ENCODE assay signal across 26 mouse cellular contexts in genomic region chr11:26128385-26128784, GRCm38 (mm10).
DNase-seq lines count a peak whose midpoint lies in the region; ATAC-seq and TF ChIP-seq lines count a peak whose summit lies in the region.
"Had no signal": no experiment of that assay in that cellular context is flagged by ENCODE, and none has a peak within 500 bp of the region (broad histone marks: within the 10 kb centered on the region; RNA-seq: fewer than 3 reads in every experiment).

No protein-coding gene starts in this region.

- ATAC-seq in kidney, postnatal 0 days (replicated peaks; ENCODE audit: low FRiP score, low read depth), result no peak
- ATAC-seq in hematopoietic stem cell, adult 5-6 weeks (replicated peaks in 1 of 2; ENCODE audit: insufficient read depth in 1 of 2, low FRiP score in 2 of 2, low TSS enrichment in 1 of 2, low read depth in 1 of 2, poor library complexity in 2 of 2, severe bottlenecking in 2 of 2), result peak; percentile 59 to 65
- ATAC-seq in megakaryocyte progenitor cell, adult 5-6 weeks (replicated peaks; ENCODE audit: poor library complexity), result peak; percentile 69
- no peak for ATAC-seq in hindbrain, embryonic 12.5 days (ENCODE audit: low FRiP score)
- ATAC-seq: CD4-positive, CD25-positive, alpha-beta regulatory T cell, adult 4 months; forebrain, embryonic 14.5 days; hindbrain, postnatal 0 days; liver, postnatal 0 days; midbrain, embryonic 16.5 days had no signal

- DNase-seq in kidney, postnatal 0 days (ENCODE audit: low spot score), result peak; percentile 8
- DNase-seq in kidney, postnatal 10 days, result no peak
- peak; percentile 34 for DNase-seq in ES-E14 (ENCODE audit: low read depth, low spot score)
- DNase-seq in layer of hippocampus, postnatal 25 days (ENCODE audit: extremely low spot score in 1 of 2, low spot score in 1 of 2), result no peak
- no peak for DNase-seq in adrenal gland, adult 2 months
- DNase-seq: adrenal gland, adult 8-10 months; cerebellum, adult 2 months; cerebellum, postnatal 25 days; gastrocnemius, postnatal 25 days; kidney, adult 18-20 months; layer of hippocampus, postnatal 36 days; liver, postnatal 0 days; thymus, postnatal 36 days had no signal

- H3K27ac ChIP-seq in kidney, postnatal 0 days, result no peak overlapping the region
- peak overlapping the region; percentile 91; the same call in 1 of the 2 replicates for H3K27ac ChIP-seq in ES-E14 (ENCODE audit: insufficient read depth, low read depth, low read length, poor library complexity, severe bottlenecking)
- no peak overlapping the region for H3K27ac ChIP-seq in hindbrain, embryonic 12.5 days
- H3K27ac ChIP-seq: embryonic facial prominence, embryonic 15.5 days; hindbrain, embryonic 10.5 days; hindbrain, postnatal 0 days; limb, embryonic 12.5 days; neural tube, embryonic 15.5 days; stomach, embryonic 15.5 days had no signal

- H3K27me3 ChIP-seq in kidney, postnatal 0 days (ENCODE audit: insufficient read depth, low read length), result no peaks in the 10 kb centered on the region
- H3K27me3 ChIP-seq in hindbrain, embryonic 12.5 days, result no peaks in the 10 kb centered on the region
- H3K27me3 ChIP-seq: embryonic facial prominence, embryonic 15.5 days; limb, embryonic 12.5 days; neural tube, embryonic 15.5 days; stomach, embryonic 15.5 days had no signal

- no peaks in the 10 kb centered on the region for H3K9me3 ChIP-seq in kidney, postnatal 0 days (replicated peaks; ENCODE audit: low read length)
- no peaks in the 10 kb centered on the region for H3K9me3 ChIP-seq in ES-E14 (ENCODE audit: control insufficient read depth, insufficient read depth, low read depth, low read length)
- H3K9me3 ChIP-seq in hindbrain, embryonic 12.5 days (replicated peaks), result no peaks in the 10 kb centered on the region
- H3K9me3 ChIP-seq: embryonic facial prominence, embryonic 15.5 days; hindbrain, embryonic 10.5 days; limb, embryonic 12.5 days; neural tube, embryonic 15.5 days; stomach, embryonic 15.5 days had no signal

- no peak overlapping the region for H3K9ac ChIP-seq in kidney, postnatal 0 days (ENCODE audit: low read depth, low read length)
- no peak overlapping the region for H3K9ac ChIP-seq in ES-E14 (ENCODE audit: insufficient read depth, low read depth, low read length, poor library complexity, severe bottlenecking)
- no peak overlapping the region for H3K9ac ChIP-seq in hindbrain, embryonic 12.5 days
- H3K9ac ChIP-seq: embryonic facial prominence, embryonic 15.5 days; limb, embryonic 12.5 days; liver, postnatal 0 days; neural tube, embryonic 15.5 days; stomach, embryonic 15.5 days had no signal

- WGBS in kidney, postnatal 0 days, result 34% methylated on average over 2 of the region's 2 CpGs
- WGBS in hindbrain, embryonic 12.5 days, result 51% methylated on average over 2 of the region's 2 CpGs

- H3K4me2 ChIP-seq in kidney, postnatal 0 days (ENCODE audit: low read length), result no peak overlapping the region
- H3K4me2 ChIP-seq in hindbrain, embryonic 12.5 days (replicated peaks), result no peak overlapping the region
- H3K4me2 ChIP-seq: embryonic facial prominence, embryonic 15.5 days; limb, embryonic 12.5 days; liver, embryonic 11.5 days; neural tube, embryonic 15.5 days; stomach, embryonic 15.5 days had no signal

- TF ChIP-seq CTCF in kidney, postnatal 0 days (IDR thresholded peaks at IDR 0.05; ENCODE audit: low read depth), result no peak

- H3K4me3 ChIP-seq in kidney, postnatal 0 days (replicated peaks; ENCODE audit: low read depth, low read length), result no peak overlapping the region
- peak overlapping the region in 1 of 2 experiments; percentile 15; a peak in 2 of 4 replicates for H3K4me3 ChIP-seq in ES-E14 (ENCODE audit: insufficient read depth in 1 of 2, low read depth in 1 of 2, low read length in 2 of 2, poor library complexity in 1 of 2, severe bottlenecking in 1 of 2)
- H3K4me3 ChIP-seq in hindbrain, embryonic 12.5 days, result no peak overlapping the region
- H3K4me3 ChIP-seq: embryonic facial prominence, embryonic 15.5 days; hindbrain, embryonic 10.5 days; limb, embryonic 12.5 days; neural tube, embryonic 15.5 days; stomach, embryonic 15.5 days had no signal

- H3K4me1 ChIP-seq in kidney, postnatal 0 days (replicated peaks; ENCODE audit: insufficient read depth, low read length), result no peaks in the 10 kb centered on the region
- peaks cover 11 to 21% of the 10 kb centered on the region in 2 experiments for H3K4me1 ChIP-seq in ES-E14 (ENCODE audit: control insufficient read depth in 2 of 2, insufficient read depth in 2 of 2, low read length in 2 of 2, poor library complexity in 1 of 2)
- peaks cover 6% of the 10 kb centered on the region; the same call in 1 of the 2 replicates for H3K4me1 ChIP-seq in hindbrain, embryonic 12.5 days
- H3K4me1 ChIP-seq: embryonic facial prominence, embryonic 15.5 days; stomach, embryonic 15.5 days had no signal

- no peaks in the 10 kb centered on the region for H3K36me3 ChIP-seq in kidney, postnatal 0 days (ENCODE audit: insufficient read depth, low read length)
- no peaks in the 10 kb centered on the region for H3K36me3 ChIP-seq in ES-E14 (ENCODE audit: control insufficient read depth, insufficient read depth, low read length, poor library complexity, severe bottlenecking)
- H3K36me3 ChIP-seq in hindbrain, embryonic 12.5 days, result no peaks in the 10 kb centered on the region
- H3K36me3 ChIP-seq: embryonic facial prominence, embryonic 15.5 days; hindbrain, embryonic 10.5 days; limb, embryonic 12.5 days; neural tube, embryonic 15.5 days; stomach, embryonic 15.5 days had no signal

- in situ Hi-C loops in ES-E14 (cut with MboI; ENCODE audit: low sequenced_read_pairs in 2 of 2, unreplicated experiment in 2 of 2), result no loop called here

TF ChIP-seq in ES-E14, 5 proteins besides CTCF, POLR2A, EP300 and RAD21:
- TF ChIP-seq ZC3H11A (IDR thresholded peaks at IDR 0.05; ENCODE audit: borderline replicate concordance, low read depth, low read length) (no peak), ZNF384 (IDR thresholded peaks at IDR 0.05; ENCODE audit: low read depth, low read length) (no peak), MAFK (IDR thresholded peaks at IDR 0.05; ENCODE audit: insufficient read depth, low read depth, low read length) (no peak), HCFC1 (IDR thresholded peaks at IDR 0.05; ENCODE audit: borderline replicate concordance, insufficient read depth, low read length) (no peak), CHD2 (IDR thresholded peaks at IDR 0.05; ENCODE audit: low read depth, low read length) (no peak)
TF ChIP-seq in ES-E14: peak in this region for 0.

Comparison
In these comparisons a context has a peak if more than half of its experiments do, and no peak if none do; other contexts are left out.
1. DNase-seq: peak in kidney, postnatal 0 days (single experiment) and ES-E14 (single experiment); none in kidney, postnatal 10 days (single experiment), layer of hippocampus, postnatal 25 days (0 of 2) and adrenal gland, adult 2 months (single experiment).
2. ATAC-seq: peak in hematopoietic stem cell, adult 5-6 weeks (2 of 2) and megakaryocyte progenitor cell, adult 5-6 weeks (single experiment); none in kidney, postnatal 0 days (single experiment) and hindbrain, embryonic 12.5 days (single experiment).